Mouse (Mus musculus) kidney, embryonic 15.5 days (tissue): ENCODE measurements around the gene Ncoa4. TPM values are rescaled to one million over a fixed set of nuclear protein-coding genes. Genes with fewer than 3 reads are reported as not detected.
"Not testable (repeated sequence)": the region's sequence is repeated elsewhere in the genome, so short reads cannot be mapped to it uniquely, and the experiment has no call there.

Experiments used
- ATAC-seq: fragments of 200-750 bp; cut with Nextera tagmentation; replicated peaks from 2 replicates; pipeline ENCODE4 v1.8.0; 2017; ENCODE audit warnings: moderate TSS enrichment; ENCODE audit not compliant: low FRiP score
- H3K27ac ChIP-seq: fragments of 300-500 bp; sonication (generic); 2 replicates; pipeline ENCODE4 v1.5.1; 2015; ENCODE audit warnings: mild to moderate bottlenecking, inconsistent platforms
- H3K27me3 ChIP-seq: fragments of 300-500 bp; sonication (generic); 2 replicates; pipeline ENCODE4 v1.6.1; 2015; ENCODE audit warnings: inconsistent platforms
- H3K36me3 ChIP-seq: fragments of 300-500 bp; sonication (generic); 2 replicates; pipeline ENCODE4 v1.6.1; 2015; ENCODE audit warnings: inconsistent platforms
- H3K4me1 ChIP-seq: fragments of 300-500 bp; sonication (generic); 2 replicates; pipeline ENCODE4 v1.6.1; 2015; ENCODE audit warnings: inconsistent platforms
- H3K4me2 ChIP-seq: fragments of 300-500 bp; sonication (generic); 2 replicates; pipeline ENCODE4 v1.6.1; 2015; ENCODE audit warnings: moderate library complexity, mild to moderate bottlenecking, inconsistent platforms
- H3K4me3 ChIP-seq: fragments of 300-500 bp; sonication (generic); replicated peaks from 2 replicates; pipeline ENCODE4 v1.5.1; 2015; ENCODE audit warnings: mild to moderate bottlenecking, inconsistent platforms
- H3K9ac ChIP-seq: fragments of 300-500 bp; sonication (generic); 2 replicates; pipeline ENCODE4 v1.6.1; 2015; ENCODE audit warnings: mild to moderate bottlenecking, inconsistent platforms
- H3K9me3 ChIP-seq: fragments of 300-500 bp; sonication (generic); replicated peaks from 2 replicates; pipeline ENCODE4 v1.6.1; 2016; ENCODE audit warnings: inconsistent platforms
- WGBS: fragments of 180-500 bp; shearing (Covaris S2); methylation state at CpG from one replicate; pipeline ENCODE4 v1.1.7; 2015; ENCODE audit warnings: mixed read lengths; 5-methylcytosine and 5-hydroxymethylcytosine counted together
- polyA plus RNA-seq: library from polyadenylated mRNA; unstranded; fragments of >200 nt; fragmentation: Nextera tagmentation; extraction: Ambion mirVana; gene quantifications from 2 replicates; pipeline ENCODE4 v1.2.1, GENCODE M21; 2015

Gene Ncoa4
- polyA plus RNA-seq, 1 experiment from 2014 or later = 110 TPM

GRCm38 (mm10) chr14:32162231-32162630 is 2.6 kb downstream of the Ncoa4 start:
- no peak overlapping the region for H3K4me2 ChIP-seq
- ATAC-seq = no peak
- no peak overlapping the region for H3K4me3 ChIP-seq
- H3K27ac ChIP-seq = no peak overlapping the region
- H3K36me3 ChIP-seq = no peaks in the 10 kb centered on the region
- H3K9me3 ChIP-seq = no peaks in the 10 kb centered on the region
- no peak overlapping the region for H3K9ac ChIP-seq
- WGBS = 87% methylated on average over 5 of the region's 5 CpGs
- H3K27me3 ChIP-seq = no peaks in the 10 kb centered on the region
- H3K4me1 ChIP-seq = peaks cover 48% of the 10 kb centered on the region

GRCm38 (mm10) chr14:32163203-32163888 is 3.7 kb downstream of the Ncoa4 start:
- Histone ChIP-seq H3K4me3 (no peak overlapping the region), H3K36me3 (no peaks in the 10 kb centered on the region), H3K9me3 (no peaks in the 10 kb centered on the region), H3K4me1 (peaks cover 48% of the 10 kb centered on the region), H3K27ac (no peak overlapping the region), H3K4me2 (no peak overlapping the region), H3K27me3 (no peaks in the 10 kb centered on the region), H3K9ac (no peak overlapping the region)
- WGBS = 91% methylated on average over 11 of the region's 11 CpGs
- ATAC-seq = no peak

GRCm38 (mm10) chr14:32164173-32165051 is 4.7 kb downstream of the Ncoa4 start:
- peaks cover 43% of the 10 kb centered on the region for H3K4me1 ChIP-seq
- peak overlapping the region; percentile 88 for H3K4me2 ChIP-seq
- no peaks in the 10 kb centered on the region for H3K27me3 ChIP-seq
- H3K4me3 ChIP-seq = no peak overlapping the region
- no peak overlapping the region for H3K9ac ChIP-seq
- no peaks in the 10 kb centered on the region for H3K9me3 ChIP-seq
- H3K27ac ChIP-seq = peak overlapping the region; percentile 86; the same call in 1 of the 2 replicates
- no peak for ATAC-seq
- H3K36me3 ChIP-seq = no peaks in the 10 kb centered on the region
- 77% methylated on average over 8 of the region's 8 CpGs for WGBS

- Histone ChIP-seq H3K27ac (peak overlapping the region; percentile 86), H3K4me2 (peak overlapping the region; percentile 88), H3K4me1 (peaks cover 40% of the 10 kb centered on the region), H3K9ac (peak overlapping the region; percentile 57), H3K9me3 (no peaks in the 10 kb centered on the region), H3K4me3 (peak overlapping the region; percentile 50), H3K36me3 (no peaks in the 10 kb centered on the region), H3K27me3 (no peaks in the 10 kb centered on the region)
- WGBS = under 1% methylated on average over 42 of the region's 42 CpGs
- peak; percentile 88 for ATAC-seq
These were observed 5.8 kb downstream of the Ncoa4 start for GRCm38 (mm10) chr14:32165278-32166061.

- Histone ChIP-seq H3K4me1 (peaks cover 34% of the 10 kb centered on the region), H3K36me3 (peaks cover 3% of the 10 kb centered on the region), H3K27ac (peak overlapping the region; percentile 86; the same call in 1 of the 2 replicates), H3K9me3 (no peaks in the 10 kb centered on the region), H3K27me3 (no peaks in the 10 kb centered on the region), H3K9ac (no peak overlapping the region), H3K4me2 (peak overlapping the region; percentile 88), H3K4me3 (peak overlapping the region; percentile 50)
- no peak for ATAC-seq
- WGBS = 71% methylated on average over 2 of the region's 2 CpGs
These were observed 6.4 kb downstream of the Ncoa4 start for GRCm38 (mm10) chr14:32166062-32166441.

- Histone ChIP-seq H3K27me3 (no peaks in the 10 kb centered on the region), H3K9me3 (no peaks in the 10 kb centered on the region), H3K27ac (no peak overlapping the region), H3K4me3 (peak overlapping the region; percentile 50; the same call in 1 of the 2 replicates), H3K36me3 (peaks cover 8% of the 10 kb centered on the region), H3K9ac (no peak overlapping the region), H3K4me2 (no peak overlapping the region), H3K4me1 (peaks cover 26% of the 10 kb centered on the region)
- 63% methylated on average over 1 of the region's 1 CpGs for WGBS
- ATAC-seq = no peak
These were observed 7.2 kb downstream of the Ncoa4 start for GRCm38 (mm10) chr14:32166840-32167239.

- Histone ChIP-seq H3K4me2 (no peak overlapping the region), H3K4me1 (peaks cover 24% of the 10 kb centered on the region), H3K9me3 (no peaks in the 10 kb centered on the region), H3K27me3 (no peaks in the 10 kb centered on the region), H3K9ac (no peak overlapping the region), H3K27ac (no peak overlapping the region), H3K36me3 (peaks cover 12% of the 10 kb centered on the region), H3K4me3 (peak overlapping the region; percentile 50; the same call in 1 of the 2 replicates)
- no peak for ATAC-seq
- 82% methylated on average over 5 of the region's 5 CpGs for WGBS
These were observed 7.7 kb downstream of the Ncoa4 start for GRCm38 (mm10) chr14:32167326-32167725.

- H3K4me1 ChIP-seq = peaks cover 22% of the 10 kb centered on the region
- no peak overlapping the region for H3K9ac ChIP-seq
- ATAC-seq = no peak
- no peak overlapping the region for H3K27ac ChIP-seq
- H3K4me2 ChIP-seq = no peak overlapping the region
- no peak overlapping the region for H3K4me3 ChIP-seq
- H3K36me3 ChIP-seq = peaks cover 26% of the 10 kb centered on the region
- WGBS = 81% methylated on average over 3 of the region's 3 CpGs
- no peaks in the 10 kb centered on the region for H3K27me3 ChIP-seq
- no peaks in the 10 kb centered on the region for H3K9me3 ChIP-seq
These were observed 9.1 kb downstream of the Ncoa4 start for GRCm38 (mm10) chr14:32168653-32169231.

GRCm38 (mm10) chr14:32170137-32170536 is 10.5 kb downstream of the Ncoa4 start:
- Histone ChIP-seq H3K9me3 (no peaks in the 10 kb centered on the region), H3K36me3 (peaks cover 35% of the 10 kb centered on the region), H3K9ac (no peak overlapping the region), H3K4me1 (peaks cover 16% of the 10 kb centered on the region), H3K27ac (0 out of 2 replicates have a peak overlapping the region, but pooled peaks have one; percentile 13), H3K4me2 (no peak overlapping the region), H3K27me3 (no peaks in the 10 kb centered on the region), H3K4me3 (no peak overlapping the region)
- no peak for ATAC-seq
- WGBS = 80% methylated on average over 4 of the region's 4 CpGs

GRCm38 (mm10) chr14:32175310-32175709 is 15.6 kb downstream of the Ncoa4 start:
- Histone ChIP-seq H3K4me2 (no peak overlapping the region), H3K27ac (no peak overlapping the region), H3K36me3 (peaks cover 58% of the 10 kb centered on the region), H3K9me3 (no peaks in the 10 kb centered on the region), H3K4me1 (no peaks in the 10 kb centered on the region), H3K27me3 (no peaks in the 10 kb centered on the region), H3K4me3 (no peak overlapping the region), H3K9ac (no peak overlapping the region)
- 93% methylated on average over 2 of the region's 2 CpGs for WGBS
- ATAC-seq = no peak

- H3K9ac ChIP-seq, H3K27ac ChIP-seq, H3K27me3 ChIP-seq, H3K4me2 ChIP-seq, H3K4me1 ChIP-seq, ATAC-seq, H3K9me3 ChIP-seq, H3K4me3 ChIP-seq: not testable (repeated sequence)
- WGBS = 90% methylated on average over 5 of the region's 5 CpGs
- peaks cover 64% of the 10 kb centered on the region for H3K36me3 ChIP-seq
These were observed 16.9 kb downstream of the Ncoa4 start for GRCm38 (mm10) chr14:32176590-32176989.
